Mouse (Mus musculus) lung, embryonic 15.5 days (tissue): ENCODE measurements around the gene Cblc. TPM values are rescaled to one million over a fixed set of nuclear protein-coding genes. Genes with fewer than 3 reads are reported as not detected.

Source experiments
- ATAC-seq: fragments of 200-750 bp; cut with Nextera tagmentation; 2 replicates; pipeline ENCODE4 v1.8.0; 2017; ENCODE audit warnings: moderate number of reproducible peaks, borderline replicate concordance; ENCODE audit not compliant: low FRiP score, low TSS enrichment; ENCODE audit errors: extremely low read depth
- H3K27ac ChIP-seq: fragments of 300-500 bp; sonication (generic); 2 replicates; pipeline ENCODE4 v1.5.1; 2015; ENCODE audit warnings: moderate library complexity, mild to moderate bottlenecking, inconsistent platforms
- H3K27me3 ChIP-seq: fragments of 300-500 bp; sonication (generic); 2 replicates; pipeline ENCODE4 v1.6.1; 2015; ENCODE audit warnings: inconsistent platforms
- H3K36me3 ChIP-seq: fragments of 300-500 bp; sonication (generic); 2 replicates; pipeline ENCODE4 v1.6.1; 2015; ENCODE audit warnings: inconsistent platforms
- H3K4me1 ChIP-seq: fragments of 300-500 bp; sonication (generic); 2 replicates; pipeline ENCODE4 v1.6.1; 2015; ENCODE audit warnings: inconsistent platforms
- H3K4me2 ChIP-seq: fragments of 300-500 bp; sonication (generic); 2 replicates; pipeline ENCODE4 v1.6.1; 2015; ENCODE audit warnings: inconsistent platforms, mild to moderate bottlenecking, moderate library complexity
- H3K4me3 ChIP-seq: fragments of 300-500 bp; sonication (generic); 2 replicates; pipeline ENCODE4 v1.5.1; 2015; ENCODE audit warnings: mild to moderate bottlenecking, inconsistent platforms
- H3K9ac ChIP-seq: fragments of 300-500 bp; sonication (generic); 2 replicates; pipeline ENCODE4 v1.6.1; 2015; ENCODE audit warnings: inconsistent platforms
- H3K9me3 ChIP-seq: fragments of 300-500 bp; sonication (generic); 2 replicates; pipeline ENCODE4 v1.6.1; 2016; ENCODE audit warnings: inconsistent platforms
- WGBS: fragments of 180-500 bp; shearing (Covaris S2); methylation state at CpG from one replicate; pipeline ENCODE4 v1.1.7; 2015; 5-methylcytosine and 5-hydroxymethylcytosine counted together
- polyA plus RNA-seq: library from polyadenylated mRNA; unstranded; fragments of >200 nt; fragmentation: Nextera tagmentation; extraction: Ambion mirVana; gene quantifications from 2 replicates; pipeline ENCODE4 v1.2.1, GENCODE M21; 2015

Cblc gene
- polyA plus RNA-seq, 1 experiment from 2014 or later, result 15.2 TPM

DNA sequence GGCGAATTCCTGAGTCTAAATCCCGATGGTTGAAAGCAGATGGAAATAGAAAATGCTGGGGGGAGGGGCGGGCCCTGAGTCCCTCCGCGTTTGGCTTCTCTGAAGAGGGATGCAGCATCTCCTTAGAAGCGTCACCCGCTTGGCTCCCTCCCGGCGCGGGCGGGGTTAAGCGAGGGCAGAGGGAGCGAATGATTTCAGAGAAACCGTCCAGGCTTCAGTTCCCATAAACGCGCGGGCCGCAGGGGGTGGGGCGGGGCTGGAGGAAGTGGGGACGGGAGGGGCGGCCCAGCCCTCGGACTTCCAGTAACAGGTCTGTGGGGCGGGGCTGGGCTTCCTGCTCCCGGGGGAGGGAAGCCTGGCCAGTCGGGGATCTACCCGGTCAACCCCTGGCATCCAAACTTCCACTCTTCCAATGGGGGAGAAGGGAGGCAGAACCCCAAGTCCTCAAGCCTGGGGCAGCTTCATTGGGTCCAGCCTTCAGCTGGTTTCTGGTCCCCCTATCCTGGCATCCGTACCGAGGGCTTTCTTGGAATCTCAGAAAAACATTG, 19.7 kb upstream of the Cblc start:
- ATAC-seq, result peak; percentile 74
- Histone ChIP-seq H3K9ac (peak overlapping the region; percentile 47), H3K9me3 (no peaks in the 10 kb centered on the region), H3K4me2 (peak overlapping the region; percentile 80), H3K27me3 (peaks cover 9% of the 10 kb centered on the region), H3K27ac (peak overlapping the region; percentile 92), H3K4me3 (peak overlapping the region; percentile 45), H3K4me1 (peaks cover 40% of the 10 kb centered on the region), H3K36me3 (no peaks in the 10 kb centered on the region)
- 0% methylated on average over 24 of the region's 28 CpGs for WGBS

DNA sequence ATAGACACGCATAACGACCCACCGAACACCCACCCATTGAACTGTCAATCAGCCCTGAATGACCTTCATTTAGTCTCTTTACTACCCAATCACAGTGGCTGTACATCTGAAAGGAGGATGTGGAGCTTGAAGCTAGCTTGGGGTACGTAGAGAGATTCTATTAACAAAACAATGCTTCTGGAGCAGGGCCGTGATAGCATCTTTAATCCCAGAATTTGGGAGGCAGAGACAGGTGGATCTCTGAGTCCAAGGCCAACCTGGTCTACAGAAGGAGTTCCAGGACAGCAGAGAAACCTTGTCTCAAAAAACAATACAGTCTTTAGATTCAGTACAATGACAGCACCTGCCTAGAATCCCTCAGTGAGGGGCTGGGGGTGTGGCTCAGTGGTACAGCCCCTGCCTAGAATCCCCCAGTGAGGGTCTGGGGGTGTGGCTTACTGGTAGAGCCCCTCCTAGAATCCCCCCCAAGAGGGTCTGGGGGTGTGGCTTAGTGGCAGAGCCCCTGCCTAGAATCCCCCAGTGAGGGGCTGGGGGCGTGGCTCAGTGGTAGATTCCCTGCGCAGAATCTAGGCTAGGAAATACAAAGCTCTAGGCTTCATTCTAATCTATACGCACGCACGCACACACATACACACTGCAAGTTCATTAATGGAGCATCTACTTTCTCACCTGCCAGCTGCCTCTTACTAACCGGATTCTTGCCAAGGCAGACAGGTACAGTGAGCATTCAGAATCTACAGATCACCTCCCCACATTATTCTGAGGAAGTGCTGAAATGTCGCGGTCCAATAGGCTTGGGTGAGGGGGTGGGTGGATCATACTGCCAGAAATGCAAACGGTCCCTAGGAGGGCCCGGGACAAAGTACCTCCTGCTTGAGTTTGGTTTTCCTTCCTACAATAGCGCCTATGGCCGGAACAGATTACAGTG, 19.0 kb upstream of the Cblc start:
- Histone ChIP-seq H3K27ac (peak overlapping the region; percentile 92), H3K4me1 (peaks cover 46% of the 10 kb centered on the region), H3K9me3 (no peaks in the 10 kb centered on the region), H3K4me2 (peak overlapping the region; percentile 80), H3K4me3 (peak overlapping the region; percentile 45), H3K27me3 (peaks cover 17% of the 10 kb centered on the region), H3K9ac (peak overlapping the region; percentile 47), H3K36me3 (no peaks in the 10 kb centered on the region)
- 30% methylated on average over 17 of the region's 17 CpGs for WGBS
- ATAC-seq, result no peak

DNA sequence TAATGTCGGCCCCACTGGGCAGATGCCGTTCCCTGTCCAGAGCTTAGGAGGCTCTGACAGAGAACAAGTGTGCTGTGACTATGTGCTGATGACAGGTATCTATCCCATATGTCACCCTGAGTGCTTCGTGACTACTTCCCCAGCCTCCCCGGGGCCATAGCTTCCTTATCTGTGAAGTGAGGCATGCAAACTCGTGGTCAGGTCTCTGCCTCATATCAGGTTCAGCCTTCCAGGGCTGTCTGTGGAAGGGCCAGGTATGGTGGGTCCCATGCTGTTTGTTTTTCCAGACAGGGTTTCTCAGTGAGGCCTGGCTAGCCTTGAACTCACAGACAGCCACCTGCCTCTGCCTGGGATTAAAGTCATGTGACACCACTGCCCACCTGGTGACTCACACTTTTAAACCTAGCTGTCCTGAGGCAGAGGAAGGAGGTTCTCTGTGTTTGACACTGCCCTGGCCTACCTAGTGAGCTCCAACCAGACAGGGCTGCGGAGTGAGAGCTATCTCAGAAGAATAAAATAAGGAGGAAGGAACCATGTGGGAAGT, 17.0 kb upstream of the Cblc start:
- WGBS, result 67% methylated on average over 6 of the region's 6 CpGs
- H3K4me3 ChIP-seq, result no peak overlapping the region
- ATAC-seq, result no peak
- H3K27ac ChIP-seq, result no peak overlapping the region
- no peak overlapping the region for H3K9ac ChIP-seq
- H3K9me3 ChIP-seq, result no peaks in the 10 kb centered on the region
- H3K4me2 ChIP-seq, result no peak overlapping the region
- no peaks in the 10 kb centered on the region for H3K36me3 ChIP-seq
- peaks cover 35% of the 10 kb centered on the region for H3K27me3 ChIP-seq
- peaks cover 41% of the 10 kb centered on the region for H3K4me1 ChIP-seq

DNA sequence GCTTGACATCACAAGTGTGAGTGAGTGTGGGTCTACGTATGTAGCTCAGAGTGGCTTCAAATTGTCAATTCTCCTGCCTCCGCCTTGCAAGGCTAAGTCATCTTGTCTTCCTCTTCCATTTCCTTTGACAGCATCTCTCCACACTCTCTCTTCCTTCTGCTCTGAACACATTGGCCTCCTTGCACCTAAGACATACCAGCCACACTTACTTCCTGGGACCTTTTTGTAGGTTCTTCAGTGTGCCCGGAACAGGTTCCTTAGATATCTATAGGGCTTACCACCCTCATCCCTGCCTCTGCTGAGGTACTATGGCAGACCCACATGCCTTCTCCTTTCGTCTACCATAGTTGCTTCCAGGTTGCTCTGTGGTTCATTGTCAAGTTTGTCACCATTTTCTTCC, 16.6 kb upstream of the Cblc start:
- H3K4me3 ChIP-seq, result no peak overlapping the region
- no peak overlapping the region for H3K27ac ChIP-seq
- no peaks in the 10 kb centered on the region for H3K36me3 ChIP-seq
- H3K4me1 ChIP-seq, result peaks cover 36% of the 10 kb centered on the region
- no peak overlapping the region for H3K9ac ChIP-seq
- peaks cover 36% of the 10 kb centered on the region for H3K27me3 ChIP-seq
- ATAC-seq, result no peak
- H3K4me2 ChIP-seq, result no peak overlapping the region
- H3K9me3 ChIP-seq, result no peaks in the 10 kb centered on the region
- WGBS, result 75% methylated on average over 4 of the region's 4 CpGs

DNA sequence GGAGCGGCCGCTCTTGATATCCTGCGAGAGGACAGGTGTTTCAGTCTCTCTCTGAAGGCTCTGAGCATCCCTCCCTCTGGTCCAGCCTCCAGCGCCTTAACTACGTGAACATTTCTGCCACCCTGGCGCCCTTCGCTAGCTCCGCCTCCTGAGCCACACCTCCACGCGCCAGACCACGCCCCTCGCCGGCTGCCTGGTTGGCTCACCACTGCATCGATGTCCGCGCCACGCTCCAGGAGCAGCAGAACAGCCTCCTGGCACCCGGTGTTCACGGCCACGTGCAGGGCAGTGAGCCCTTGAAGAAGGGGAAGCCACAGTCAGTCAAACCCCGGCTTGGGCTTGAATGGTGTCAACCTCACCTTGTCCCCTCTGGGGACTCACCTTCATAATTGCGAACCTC, 14.5 kb upstream of the Cblc start:
- peak; percentile 32; the same call in 1 of the 2 replicates for ATAC-seq
- Histone ChIP-seq H3K9ac (no peak overlapping the region), H3K4me2 (peak overlapping the region; percentile 46), H3K4me1 (peaks cover 16% of the 10 kb centered on the region), H3K9me3 (no peaks in the 10 kb centered on the region), H3K36me3 (no peaks in the 10 kb centered on the region), H3K27me3 (peaks cover 36% of the 10 kb centered on the region), H3K27ac (no peak overlapping the region), H3K4me3 (0 out of 2 replicates have a peak overlapping the region, but pooled peaks have one; percentile 8)
- WGBS, result 7% methylated on average over 22 of the region's 22 CpGs

DNA sequence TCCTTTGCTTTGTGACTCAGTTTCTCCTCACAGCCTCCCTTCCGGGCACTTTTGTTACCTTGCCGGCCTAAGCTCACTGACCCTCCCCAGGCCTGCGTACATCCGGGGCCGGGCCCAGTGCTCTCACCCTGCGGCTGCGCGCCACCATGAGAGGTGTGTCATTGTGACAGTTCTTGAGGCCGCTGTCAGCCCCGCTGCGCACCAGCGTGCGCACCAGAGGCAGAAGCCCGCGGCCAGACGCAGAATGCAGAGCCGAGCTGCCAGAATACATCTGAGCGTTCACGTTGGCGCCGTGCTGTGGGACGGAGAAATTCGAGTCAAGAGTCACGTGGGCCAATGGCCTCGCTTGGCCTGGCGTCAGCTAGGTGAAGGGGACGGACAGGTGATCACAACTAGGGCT, 12.8 kb upstream of the Cblc start:
- 0 out of 2 replicates have a peak, but pooled peaks have one; percentile 27 for ATAC-seq
- Histone ChIP-seq H3K27ac (no peak overlapping the region), H3K4me1 (peaks cover 8% of the 10 kb centered on the region; the same call in 1 of the 2 replicates), H3K36me3 (no peaks in the 10 kb centered on the region), H3K27me3 (peaks cover 36% of the 10 kb centered on the region), H3K9ac (no peak overlapping the region), H3K4me2 (peak overlapping the region; percentile 40), H3K4me3 (peak overlapping the region; percentile 7), H3K9me3 (no peaks in the 10 kb centered on the region)
- WGBS, result 8% methylated on average over 27 of the region's 27 CpGs

DNA sequence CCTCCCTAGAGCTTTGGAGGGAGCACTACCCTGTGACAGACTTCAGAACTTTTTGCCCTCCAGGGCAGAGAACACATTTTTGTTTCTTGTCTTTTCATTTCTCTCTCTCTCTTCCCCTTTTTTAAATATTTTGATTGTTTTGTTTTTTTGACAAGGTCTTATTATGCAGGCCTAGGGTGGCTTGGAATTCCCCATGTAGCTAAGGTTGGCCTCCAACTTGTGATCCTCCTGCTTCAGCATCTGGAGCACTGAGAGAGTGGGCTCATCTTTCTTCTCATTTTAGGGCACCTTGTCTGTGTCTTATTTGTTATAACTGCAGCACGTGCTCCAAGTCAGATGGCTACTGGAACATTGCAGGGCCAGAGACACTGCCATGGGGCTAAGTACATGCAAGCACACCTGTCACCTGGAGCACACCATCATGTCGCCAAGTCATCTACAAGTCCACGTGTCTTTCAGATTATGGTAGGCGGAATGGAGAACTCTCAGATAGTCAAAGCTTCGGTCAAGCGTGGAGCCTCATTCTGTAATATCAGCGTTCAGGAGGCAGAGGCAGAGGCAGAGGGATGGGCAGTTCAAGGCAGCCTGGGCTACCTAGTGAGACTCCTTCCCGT, 9.9 kb upstream of the Cblc start:
- H3K4me2 ChIP-seq, result no peak overlapping the region
- no peaks in the 10 kb centered on the region for H3K36me3 ChIP-seq
- peaks cover 28% of the 10 kb centered on the region for H3K27me3 ChIP-seq
- 79% methylated on average over 8 of the region's 8 CpGs for WGBS
- no peaks in the 10 kb centered on the region for H3K9me3 ChIP-seq
- H3K4me1 ChIP-seq, result peaks cover 8% of the 10 kb centered on the region; the same call in 1 of the 2 replicates
- ATAC-seq, result no peak
- H3K4me3 ChIP-seq, result no peak overlapping the region
- H3K27ac ChIP-seq, result no peak overlapping the region
- no peak overlapping the region for H3K9ac ChIP-seq

DNA sequence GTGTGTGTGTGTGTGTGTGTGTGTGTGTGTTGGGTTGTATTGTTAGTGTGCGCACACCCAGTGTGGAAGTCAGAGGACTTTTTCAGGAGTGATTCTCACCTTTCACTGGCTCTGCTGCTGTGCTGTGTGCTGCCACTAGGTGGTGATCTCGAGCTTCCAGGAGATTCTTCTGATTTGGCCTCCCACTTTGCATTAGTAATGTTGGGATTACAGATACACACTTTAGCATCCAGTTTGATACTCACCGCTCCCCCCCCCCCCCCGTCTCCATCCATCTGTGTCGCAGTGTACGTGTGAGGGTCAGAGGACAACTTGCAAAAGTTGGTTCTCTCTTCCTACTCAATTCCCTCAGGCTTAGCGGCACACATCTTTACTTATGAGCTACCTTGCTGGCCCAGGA, 6.4 kb upstream of the Cblc start:
- no peaks in the 10 kb centered on the region for H3K27me3 ChIP-seq
- no peak overlapping the region for H3K4me2 ChIP-seq
- no peak overlapping the region for H3K27ac ChIP-seq
- no peak overlapping the region for H3K4me3 ChIP-seq
- H3K9me3 ChIP-seq, result no peaks in the 10 kb centered on the region
- no peak overlapping the region for H3K9ac ChIP-seq
- no peaks in the 10 kb centered on the region for H3K4me1 ChIP-seq
- 0 out of 2 replicates have a peak, but pooled peaks have one; percentile 14 for ATAC-seq
- no peaks in the 10 kb centered on the region for H3K36me3 ChIP-seq
- 20% methylated on average over 7 of the region's 7 CpGs for WGBS

DNA sequence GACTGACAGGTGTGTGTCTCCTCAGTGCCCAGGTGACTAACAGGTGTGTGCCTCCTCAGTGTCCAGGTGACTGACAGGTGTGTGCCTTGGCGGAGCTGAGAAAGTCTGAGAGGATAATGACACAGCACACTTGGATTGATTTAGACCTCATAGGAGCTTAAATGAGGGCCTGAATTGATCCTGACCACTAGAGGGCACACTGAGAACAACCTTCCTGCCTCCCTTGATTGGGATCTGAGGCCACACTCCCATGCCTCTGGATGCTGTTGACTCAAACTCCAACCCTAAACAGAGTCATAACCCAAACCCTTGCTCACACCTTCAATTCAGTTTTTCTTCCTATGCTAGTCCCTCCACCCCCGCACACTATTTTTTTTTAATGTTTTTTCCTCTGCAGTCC, 4.2 kb upstream of the Cblc start:
- 12% methylated on average over 2 of the region's 2 CpGs for WGBS
- peaks cover 16% of the 10 kb centered on the region for H3K27me3 ChIP-seq
- H3K4me1 ChIP-seq, result no peaks in the 10 kb centered on the region
- no peak overlapping the region for H3K4me2 ChIP-seq
- ATAC-seq, result no peak
- no peak overlapping the region for H3K27ac ChIP-seq
- no peaks in the 10 kb centered on the region for H3K36me3 ChIP-seq
- no peak overlapping the region for H3K4me3 ChIP-seq
- H3K9me3 ChIP-seq, result no peaks in the 10 kb centered on the region
- H3K9ac ChIP-seq, result no peak overlapping the region

DNA sequence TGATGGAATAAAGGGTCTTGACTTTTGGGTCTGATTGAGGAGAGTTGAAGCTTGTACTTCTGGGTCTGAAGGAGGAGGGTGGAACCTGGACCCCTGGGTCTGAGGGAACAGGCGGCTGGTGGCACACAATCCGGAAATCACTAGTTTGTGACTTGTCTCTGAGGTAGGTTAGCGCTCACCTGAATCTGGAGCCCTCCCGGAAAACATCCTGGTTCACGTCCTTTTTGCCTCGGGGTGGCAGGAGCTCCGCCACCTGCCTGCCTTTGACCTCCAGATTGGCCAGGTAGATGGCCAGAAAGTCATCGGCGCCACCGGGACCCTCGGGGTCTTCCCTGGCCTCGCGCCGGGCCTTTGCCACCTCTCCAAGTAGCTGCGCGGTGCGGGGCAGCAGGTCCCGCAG, 355 bp downstream of the Cblc start:
- H3K4me2 ChIP-seq, result peak overlapping the region; percentile 68
- H3K36me3 ChIP-seq, result no peaks in the 10 kb centered on the region
- peaks cover 18% of the 10 kb centered on the region for H3K27me3 ChIP-seq
- H3K9ac ChIP-seq, result peak overlapping the region; percentile 50
- H3K4me3 ChIP-seq, result peak overlapping the region; percentile 49
- 6% methylated on average over 18 of the region's 18 CpGs for WGBS
- ATAC-seq, result no peak
- peak overlapping the region; percentile 94 for H3K27ac ChIP-seq
- peaks cover 7% of the 10 kb centered on the region; the same call in 1 of the 2 replicates for H3K4me1 ChIP-seq
- H3K9me3 ChIP-seq, result no peaks in the 10 kb centered on the region

DNA sequence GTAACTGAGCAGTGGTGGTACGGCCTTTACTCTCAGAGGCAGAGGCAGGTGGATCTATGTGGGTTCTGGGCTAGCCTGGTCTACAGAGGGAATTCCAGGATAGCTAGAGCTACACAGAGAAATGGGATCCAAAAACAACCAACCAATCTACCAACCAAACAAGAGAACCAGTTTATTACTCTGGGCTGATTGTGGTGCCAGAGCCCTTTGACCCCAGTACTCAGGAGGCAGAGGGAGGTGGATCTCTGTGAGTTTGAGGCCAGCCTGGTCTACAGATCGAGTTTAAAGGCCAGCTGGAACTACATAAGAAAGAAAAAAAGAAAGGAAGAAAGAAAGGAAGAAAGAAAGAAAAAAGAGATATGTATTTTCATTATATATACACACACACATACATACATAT, 1.4 kb downstream of the Cblc start:
- WGBS, result 51% methylated on average over 2 of the region's 2 CpGs
- peaks cover 18% of the 10 kb centered on the region for H3K27me3 ChIP-seq
- H3K9me3 ChIP-seq, result no peaks in the 10 kb centered on the region
- H3K4me1 ChIP-seq, result peaks cover 7% of the 10 kb centered on the region; the same call in 1 of the 2 replicates
- H3K9ac ChIP-seq, result no peak overlapping the region
- H3K4me3 ChIP-seq, result no peak overlapping the region
- ATAC-seq, result no peak
- H3K36me3 ChIP-seq, result no peaks in the 10 kb centered on the region
- H3K27ac ChIP-seq, result no peak overlapping the region
- H3K4me2 ChIP-seq, result no peak overlapping the region
